Mouse (Mus musculus): ENCODE data around the gene Phldb2. TPM values are rescaled to one million over a fixed set of nuclear protein-coding genes. Genes with fewer than 3 reads are reported as not detected.

Gene Phldb2
- total RNA-seq, 2 experiments from 2014 or later = 14.8 to 16.4 TPM

DNA sequence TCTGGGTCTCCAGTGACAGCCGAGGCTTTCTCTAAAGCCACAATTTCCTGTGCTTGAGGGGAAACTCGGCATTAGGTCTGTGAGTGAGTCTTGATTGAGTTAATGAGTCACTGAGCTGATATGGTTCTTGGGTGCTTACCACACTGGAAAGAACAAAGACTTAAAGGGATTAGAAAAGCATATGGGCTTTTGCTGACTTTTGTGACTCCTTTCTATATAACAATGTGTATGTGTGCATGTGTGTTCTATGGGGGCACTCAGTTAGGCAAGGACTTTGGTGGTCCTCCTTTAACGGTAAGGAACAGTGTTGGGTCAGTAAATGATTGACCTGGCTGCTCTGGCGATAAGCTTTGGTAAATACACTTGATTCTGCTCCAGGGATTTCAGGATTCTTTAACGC, 897 bp downstream of the Phldb2 start:
- no peak for DNase-seq
- intact Hi-C loops (cut with DNase I) = no loop called here

DNA sequence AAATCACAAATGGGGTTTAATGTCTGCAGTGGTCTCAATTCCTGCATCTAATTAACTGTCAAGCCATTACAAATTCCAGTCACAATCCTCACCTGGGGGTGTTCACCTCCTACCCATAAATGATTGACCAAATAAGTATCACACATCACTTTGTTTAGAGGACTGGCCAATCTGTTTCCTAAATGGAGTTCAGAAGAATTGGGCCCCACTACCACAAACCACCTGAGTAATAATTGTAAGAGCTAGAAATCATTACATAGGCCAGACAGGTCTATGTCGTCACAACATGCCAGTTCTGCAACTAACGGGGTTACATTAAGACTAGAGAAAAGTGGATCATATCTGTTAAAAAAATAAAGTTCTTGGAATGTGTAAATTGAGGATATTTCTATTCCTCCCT, 1.4 kb downstream of the Phldb2 start:
- DNase-seq = no peak
- intact Hi-C loops (cut with DNase I) = no loop called here

DNA sequence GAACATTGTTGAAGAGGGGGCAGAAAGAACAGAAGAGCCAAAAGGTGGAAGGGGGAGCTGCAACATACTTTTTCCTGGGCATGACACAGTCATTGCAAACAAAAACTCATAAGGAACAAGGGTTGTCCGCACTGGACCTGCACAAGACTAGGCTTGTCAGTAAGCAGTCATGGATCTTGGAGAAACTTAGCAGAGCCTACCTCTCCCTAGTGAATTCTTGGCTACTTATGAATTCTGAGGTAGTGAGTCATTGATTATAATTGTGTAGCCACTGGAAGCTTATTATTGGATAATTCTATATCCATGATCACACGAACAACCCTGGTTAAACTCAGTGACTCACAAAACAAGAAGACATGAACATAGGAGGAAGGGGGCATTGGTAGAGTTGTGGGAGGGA, 7.1 kb downstream of the Phldb2 start:
- intact Hi-C loops (cut with DNase I) = no loop called here
- DNase-seq = no peak

DNA sequence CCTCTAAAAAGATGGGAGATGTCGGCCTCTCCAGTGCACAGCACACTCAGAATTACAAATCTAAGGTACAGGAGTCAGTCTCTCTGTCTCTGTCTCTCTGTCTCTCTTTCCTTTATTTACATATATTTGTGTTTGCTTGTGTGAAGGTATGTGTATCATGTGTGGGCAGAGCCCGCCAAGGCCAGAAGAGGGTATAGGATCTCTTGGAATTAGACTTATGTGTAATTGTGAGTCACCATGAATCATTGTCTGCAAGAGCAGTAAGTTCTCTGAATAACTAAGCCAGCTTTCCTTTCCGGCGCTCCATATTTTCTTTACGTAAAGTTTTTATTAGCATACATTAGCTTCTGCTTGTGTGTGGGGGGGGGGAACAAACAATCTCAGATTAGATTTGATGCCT, 7.7 kb downstream of the Phldb2 start:
- no peak for DNase-seq
- intact Hi-C loops (cut with DNase I) = no loop called here

DNA sequence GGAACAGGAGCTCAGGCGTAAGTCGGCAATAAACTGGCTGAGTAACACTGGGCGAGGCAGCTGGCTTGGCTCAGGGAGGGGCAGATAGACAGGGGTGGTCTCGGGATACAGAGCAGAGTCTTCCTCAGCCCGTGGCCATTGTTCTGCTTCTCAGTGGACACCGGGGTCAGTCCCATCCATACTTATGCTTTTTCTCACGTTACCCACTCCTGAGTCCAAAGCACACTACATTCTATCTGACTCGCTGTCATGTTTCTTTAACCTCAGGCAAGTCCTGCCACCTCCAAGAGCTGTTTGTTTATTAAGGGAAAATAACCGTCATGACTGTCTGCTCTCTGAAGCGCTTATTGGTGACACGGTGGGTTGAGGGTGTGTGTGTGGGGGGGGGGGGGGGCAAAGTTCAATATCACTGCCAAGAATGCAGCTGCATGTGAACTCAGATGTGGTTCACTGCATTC, 8.2 kb downstream of the Phldb2 start:
- no peak for DNase-seq
- intact Hi-C loops (cut with DNase I) = no loop called here

DNA sequence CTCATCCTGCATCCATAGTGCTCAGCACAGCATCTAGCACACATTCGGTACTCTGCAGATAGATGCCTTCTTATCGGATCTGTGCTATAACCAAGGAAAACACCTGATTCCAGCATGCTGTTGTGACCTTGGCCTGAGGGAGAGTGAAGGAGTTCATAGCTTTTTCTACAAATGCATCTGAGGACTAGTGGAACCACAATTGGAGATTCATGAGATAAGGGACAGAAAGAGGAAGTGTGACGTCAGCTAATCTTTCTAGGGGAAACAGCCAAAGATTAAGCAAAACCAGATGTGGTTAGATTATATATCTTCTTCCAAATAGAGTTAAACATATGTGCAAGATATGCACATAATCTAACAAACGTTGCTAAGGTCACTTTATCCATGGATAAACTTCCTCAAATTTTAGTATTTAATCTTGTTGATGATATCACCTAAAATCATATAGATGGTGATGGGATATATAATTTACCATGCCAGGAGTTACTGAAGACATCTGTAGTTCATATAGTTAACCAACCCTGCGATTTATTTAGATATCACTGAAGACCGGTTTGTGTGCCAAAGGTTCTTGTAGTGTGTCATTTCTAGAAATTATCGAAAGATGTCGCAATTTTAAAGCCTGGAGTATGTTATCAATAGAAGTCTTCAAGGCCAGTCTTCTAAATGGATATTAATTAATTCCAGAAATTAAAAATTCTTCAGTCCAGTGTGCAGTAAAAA, 11.1 kb downstream of the Phldb2 start:
- DNase-seq = no peak

DNA sequence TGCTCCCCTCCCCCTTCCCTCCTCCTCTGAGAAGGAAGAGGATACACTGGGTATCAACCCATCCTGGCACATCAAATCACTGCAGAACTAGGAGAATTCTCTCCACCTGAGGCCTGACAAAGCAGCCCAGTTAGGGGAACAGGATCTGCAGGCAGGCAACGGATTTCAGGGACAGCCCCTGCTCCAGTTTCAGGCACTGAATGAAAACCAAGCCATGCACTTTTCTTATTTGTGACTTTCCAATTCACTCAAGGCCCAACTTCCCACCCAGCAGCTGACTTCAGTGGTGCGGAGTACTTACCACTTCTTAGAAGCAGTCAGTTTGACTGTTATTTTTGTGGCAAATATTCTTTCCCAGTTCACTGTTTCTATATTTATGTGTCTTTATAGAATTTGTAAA, 12.7 kb downstream of the Phldb2 start:
- intact Hi-C loops (cut with DNase I) = no loop called here

More for the DNA sequence above, 11.1 kb downstream of the Phldb2 start:
- intact Hi-C loops (cut with DNase I) = no loop called here

DNA sequence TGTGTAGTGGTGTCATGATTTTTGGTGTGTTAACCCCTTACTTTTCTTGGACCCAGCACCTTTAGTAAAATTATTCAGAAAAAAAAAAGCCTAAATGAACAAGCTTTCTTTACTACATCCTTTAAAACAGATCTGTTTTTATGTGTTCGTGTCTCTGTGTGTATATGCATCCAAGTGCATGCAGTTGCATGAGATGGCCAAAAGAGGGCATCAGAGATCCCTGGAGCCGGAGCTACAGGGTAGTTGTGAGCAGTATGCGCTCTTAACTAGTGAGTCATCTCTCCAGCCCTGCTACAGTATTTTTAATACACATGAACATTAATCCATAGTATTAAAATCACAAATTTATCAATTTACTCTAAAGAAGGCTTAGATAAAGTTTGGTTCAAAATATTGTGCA, 14.0 kb downstream of the Phldb2 start:
- DNase-seq = no peak
- intact Hi-C loops (cut with DNase I) = no loop called here

More for the DNA sequence above, 12.7 kb downstream of the Phldb2 start:
- DNase-seq = no peak

DNA sequence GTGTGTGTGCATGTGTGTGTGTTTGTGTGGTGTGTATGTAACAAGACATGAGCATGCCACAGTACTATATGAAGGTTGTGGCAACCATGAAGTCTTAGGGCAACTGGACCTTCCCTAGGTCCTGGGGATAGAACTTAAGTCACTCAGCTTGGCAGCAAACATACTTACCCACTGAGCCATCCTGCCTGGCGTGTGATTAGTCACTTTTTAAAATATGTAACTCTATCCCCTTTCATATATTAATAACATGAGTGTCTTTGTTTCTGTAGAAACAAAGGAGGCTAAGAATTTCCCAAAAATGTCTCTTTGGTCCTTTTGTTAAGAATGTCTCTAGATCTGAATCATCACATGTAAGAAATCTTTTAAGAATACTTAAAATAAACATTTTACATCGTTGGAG, 16.0 kb downstream of the Phldb2 start:
- no peak for DNase-seq
- intact Hi-C loops (cut with DNase I) = no loop called here

DNA sequence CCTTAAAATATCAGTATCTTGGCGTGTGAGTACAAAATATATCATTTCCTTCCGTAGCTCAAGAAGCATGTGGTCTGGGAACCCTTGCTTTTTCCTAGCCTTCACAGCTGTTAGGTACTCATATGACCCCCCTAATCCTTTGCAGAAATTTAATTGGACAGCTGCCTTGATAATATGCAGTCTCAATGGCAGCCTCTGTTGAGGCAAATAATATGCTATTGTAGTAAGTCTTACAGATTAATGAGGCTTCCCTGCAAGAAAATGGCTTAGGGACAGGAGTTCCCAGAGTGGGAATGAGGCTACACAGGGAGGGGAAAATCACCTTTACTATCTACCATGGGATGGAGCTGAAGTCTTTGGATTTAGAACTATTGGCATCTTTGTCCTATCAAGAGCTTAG, 16.9 kb downstream of the Phldb2 start:
- DNase-seq = no peak

DNA sequence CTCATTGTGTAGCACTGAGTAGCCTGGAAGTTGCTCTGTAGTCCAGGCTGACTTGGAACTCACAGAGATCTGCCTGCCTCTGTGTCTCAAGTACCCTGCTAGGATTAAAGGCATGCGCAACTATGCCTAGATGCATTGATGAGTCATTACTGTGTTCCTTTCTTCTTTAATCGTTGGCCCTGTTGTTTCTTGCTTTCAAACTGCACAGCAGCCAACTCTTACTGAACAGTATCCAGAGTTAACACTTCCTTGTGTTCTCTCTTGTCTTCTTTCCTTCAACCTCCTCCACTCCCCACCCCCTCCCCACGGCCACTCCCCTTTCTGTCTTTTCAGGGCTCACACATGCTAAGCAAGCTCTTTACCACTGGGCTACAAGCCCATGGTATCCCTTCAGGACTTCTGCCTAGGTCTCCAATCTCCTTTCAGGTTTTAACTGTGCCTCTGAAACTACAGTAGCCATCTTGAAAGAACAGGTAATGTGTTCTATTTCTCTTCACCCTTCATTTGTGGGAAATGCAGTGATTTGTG, 17.4 kb downstream of the Phldb2 start:
- no peak for DNase-seq
- intact Hi-C loops (cut with DNase I) = no loop called here

More for the DNA sequence above, 16.9 kb downstream of the Phldb2 start:
- intact Hi-C loops (cut with DNase I) = no loop called here

DNA sequence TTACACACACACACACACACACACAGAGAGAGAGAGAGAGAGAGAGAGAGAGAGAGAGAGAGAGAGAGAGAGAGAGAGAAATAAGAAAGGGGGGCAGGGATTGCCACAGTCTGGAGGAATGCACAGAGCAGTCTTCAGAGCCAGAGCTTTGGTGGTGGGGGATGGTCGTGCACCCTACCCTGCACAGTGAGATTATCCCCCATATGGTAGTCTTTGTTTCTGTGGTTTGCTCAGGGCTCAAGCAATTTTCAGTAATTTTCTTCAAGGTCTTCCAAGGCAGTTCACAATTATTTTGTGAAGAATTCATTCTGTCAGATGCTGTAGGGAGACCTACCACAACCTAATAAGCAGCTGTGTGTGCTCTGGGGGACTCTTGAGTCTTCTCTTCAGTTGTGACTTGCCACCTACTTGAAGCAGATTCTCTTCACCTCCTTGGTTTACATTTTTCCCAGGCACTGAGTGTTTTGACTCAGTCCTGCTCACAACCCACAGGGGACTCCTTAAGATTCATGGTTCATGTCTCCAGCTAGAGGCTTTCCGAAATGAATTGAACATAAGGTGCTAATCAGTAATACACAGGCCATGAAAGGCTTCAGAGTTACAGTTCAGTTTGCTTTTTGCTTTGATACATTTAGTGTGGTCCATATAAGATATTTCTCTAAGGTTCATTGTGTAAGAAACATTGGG, 18.5 kb downstream of the Phldb2 start:
- DNase-seq = no peak
- intact Hi-C loops (cut with DNase I) = no loop called here

DNA sequence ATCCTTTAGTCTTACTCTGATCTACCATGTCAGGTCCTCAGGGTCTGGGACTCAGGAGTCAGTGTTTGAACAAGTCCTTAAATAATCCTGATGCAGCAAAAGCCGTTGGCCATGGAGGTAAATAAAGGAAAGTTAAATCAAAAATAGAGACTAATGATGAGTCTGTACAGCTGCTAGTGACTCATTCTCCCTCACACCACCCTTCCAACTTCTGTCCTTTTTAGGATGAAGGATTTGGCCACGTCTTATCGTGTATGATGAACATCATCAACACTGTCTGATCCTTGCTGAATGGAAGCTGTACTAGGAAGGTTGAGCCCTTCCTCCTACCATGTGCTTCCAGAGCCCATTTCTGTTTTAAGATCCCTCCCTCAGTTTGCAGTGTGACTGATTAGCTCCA, 23.1 kb downstream of the Phldb2 start:
- DNase-seq = no peak
- intact Hi-C loops (cut with DNase I) = no loop called here

DNA sequence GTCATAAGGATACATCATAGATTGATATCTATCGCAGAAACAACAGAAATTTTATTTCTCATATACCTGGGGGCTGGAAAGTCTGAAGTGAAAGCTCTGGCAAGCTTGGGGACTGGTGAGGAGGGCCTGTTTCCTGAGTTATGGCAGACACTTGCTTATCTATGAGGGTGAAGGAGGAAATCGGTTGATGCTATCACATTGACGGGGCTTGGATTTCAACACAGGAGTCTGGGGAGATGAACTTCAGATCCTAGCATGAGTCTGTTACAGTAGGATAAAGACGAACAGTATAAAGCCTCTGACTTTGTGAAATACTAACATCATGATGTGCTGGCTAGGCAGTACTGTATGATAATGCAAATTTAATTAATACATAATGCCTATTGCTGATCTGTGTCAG, 25.3 kb downstream of the Phldb2 start:
- DNase-seq = no peak
- intact Hi-C loops (cut with DNase I) = no loop called here

DNA sequence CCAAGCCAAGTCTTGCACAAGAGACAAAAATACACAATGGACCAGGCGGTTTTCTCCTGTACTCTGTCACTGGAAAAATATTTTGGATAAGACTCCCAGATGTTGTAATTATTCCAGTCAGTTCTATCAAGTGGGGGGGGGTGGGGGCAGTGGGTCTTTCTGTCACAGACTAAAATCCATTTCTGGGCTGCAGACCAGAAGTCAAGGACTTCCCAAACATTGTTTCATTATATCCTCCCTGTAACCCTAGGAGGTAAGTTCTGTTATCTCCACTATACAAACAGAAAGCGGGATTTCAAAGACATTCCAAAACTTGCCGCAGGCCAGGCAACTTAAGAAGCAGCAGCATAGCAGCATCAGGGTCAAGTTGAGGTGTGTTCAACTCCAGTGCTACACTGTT, 25.8 kb downstream of the Phldb2 start:
- DNase-seq = no peak
- intact Hi-C loops (cut with DNase I) = no loop called here

DNA sequence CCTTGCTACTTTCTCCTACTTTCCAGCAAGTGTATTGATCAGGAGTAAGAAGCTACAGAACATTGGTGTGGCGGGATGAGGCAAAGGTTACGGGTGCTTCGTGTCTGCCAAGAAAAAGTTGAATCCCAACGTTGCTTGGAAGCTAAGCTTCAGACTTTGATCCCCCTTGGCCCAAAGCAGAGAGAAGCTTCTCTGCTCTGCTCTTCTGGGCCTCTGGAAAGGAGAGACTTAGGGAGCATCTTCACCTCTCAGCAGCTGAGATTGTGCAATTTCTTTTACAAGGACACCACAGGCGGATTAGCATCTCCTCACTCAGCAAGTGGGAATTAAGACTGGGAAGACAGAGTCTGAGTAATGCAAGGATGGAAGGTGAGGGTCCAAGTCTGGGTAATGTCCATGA, 26.5 kb downstream of the Phldb2 start:
- no peak for DNase-seq

DNA sequence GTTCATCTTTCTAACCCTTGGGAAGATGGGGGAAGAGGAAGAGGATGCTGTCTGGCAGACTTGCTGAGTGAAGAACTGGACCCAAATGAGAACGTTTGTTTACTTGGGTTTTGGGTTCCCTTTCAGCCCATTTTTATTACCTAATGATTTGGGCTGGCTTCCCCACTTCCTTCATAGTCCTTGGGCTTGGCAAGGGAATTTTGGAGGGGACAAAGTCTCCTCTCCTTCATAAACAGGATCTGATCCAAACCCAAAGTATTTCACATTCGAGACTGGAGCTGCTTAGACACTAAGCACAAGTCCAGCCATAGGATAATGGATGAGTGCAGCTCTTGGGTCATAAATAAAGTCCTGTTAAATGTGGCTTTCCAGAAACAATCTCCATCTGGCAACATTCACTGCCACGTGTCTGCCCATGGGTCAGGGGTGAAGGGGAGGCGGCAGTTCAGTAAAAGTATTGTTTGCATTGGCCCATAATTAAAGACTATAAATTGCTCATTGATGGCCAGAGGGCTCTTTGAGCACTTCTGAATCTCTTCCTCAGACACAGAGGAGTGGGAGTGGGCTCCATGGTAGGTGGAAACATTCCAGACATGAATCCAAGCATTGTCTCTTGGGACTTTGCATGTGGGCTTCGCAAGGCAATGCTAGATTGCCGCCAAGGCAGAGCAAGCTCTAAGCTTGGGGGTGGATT, 29.5 kb downstream of the Phldb2 start:
- intact Hi-C loops (cut with DNase I) = loop anchor here (2.0 kb wide), 1 partner anchor 79 kb away; no protein-coding TSS in a partner anchor
- no peak for DNase-seq

More for the DNA sequence above, 26.5 kb downstream of the Phldb2 start:
- intact Hi-C loops (cut with DNase I) = no loop called here

DNA sequence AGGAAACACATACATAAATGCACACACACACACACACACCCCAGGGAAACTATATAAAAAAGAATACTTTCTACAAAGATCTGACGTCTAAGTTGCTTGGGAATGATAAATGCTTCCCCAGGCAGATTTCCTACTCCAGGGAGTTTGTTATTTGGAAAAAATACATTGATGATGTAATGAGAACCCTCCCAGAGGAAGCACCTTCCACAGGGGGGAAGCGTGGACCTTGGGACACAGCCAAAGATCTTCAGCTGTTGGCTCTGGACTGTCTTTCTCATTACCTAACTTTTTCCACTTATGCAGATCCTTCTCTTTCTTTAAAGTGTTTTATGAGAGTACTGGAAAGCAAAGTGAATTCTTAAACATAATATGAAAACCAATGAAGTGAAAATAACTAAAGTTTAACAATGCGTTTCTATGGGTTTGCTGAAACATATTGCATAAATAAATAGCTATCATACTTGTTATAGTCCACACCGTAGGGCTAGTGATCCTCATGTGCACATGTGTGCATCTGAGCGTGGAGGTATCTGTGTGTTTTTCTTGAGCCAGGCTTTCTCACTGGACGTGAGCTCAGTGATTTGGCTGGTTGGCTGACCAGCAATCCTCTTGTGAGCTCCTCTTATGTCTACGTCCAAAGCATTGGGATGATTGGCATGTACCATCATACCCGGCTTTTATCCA, 30.7 kb downstream of the Phldb2 start:
- intact Hi-C loops (cut with DNase I) = loop anchor here (2.0 kb wide), 1 partner anchor 78 kb away; no protein-coding TSS in a partner anchor
- DNase-seq = peak; percentile 34 to 50

DNA sequence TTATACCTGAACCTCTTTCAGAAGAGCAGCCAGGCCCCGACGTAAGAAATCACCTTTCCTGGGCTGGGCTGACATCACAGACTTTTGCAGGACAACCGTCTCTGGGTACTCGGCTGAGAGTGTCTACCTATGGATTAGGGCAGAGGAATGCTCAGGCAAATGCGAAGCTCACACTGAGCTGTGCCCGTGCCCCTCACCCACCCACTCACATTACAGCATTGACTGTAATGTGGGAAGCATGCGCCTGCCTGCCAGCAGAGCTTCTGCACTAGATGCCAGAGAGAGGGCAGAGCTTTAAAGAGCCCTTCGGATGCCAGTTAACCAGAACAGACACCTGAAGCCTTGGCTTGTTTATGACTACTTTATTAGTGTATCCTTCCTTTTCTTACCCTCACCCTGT, 33.8 kb downstream of the Phldb2 start:
- intact Hi-C loops (cut with DNase I) = no loop called here
- DNase-seq = no peak

DNA sequence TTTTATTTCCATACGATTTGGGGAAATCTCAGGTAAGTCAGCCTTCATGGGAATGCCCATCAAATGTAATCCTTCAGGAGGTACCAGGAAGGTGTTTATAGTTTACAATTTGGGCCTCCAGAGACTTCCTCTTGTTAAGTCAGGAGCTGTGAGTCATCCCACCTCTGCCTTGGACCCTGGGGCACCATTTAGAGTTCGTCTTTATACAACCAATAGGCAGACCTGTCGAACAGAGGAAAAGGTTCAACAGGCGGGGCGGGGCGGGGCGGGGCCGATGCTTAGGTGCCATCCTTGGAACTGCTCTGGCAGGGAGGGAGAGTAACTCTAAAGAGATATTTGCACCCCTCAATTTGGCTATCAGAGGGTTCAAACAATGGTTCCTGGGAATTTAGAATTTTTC, 49.8 kb downstream of the Phldb2 start:
- intact Hi-C loops (cut with DNase I) = no loop called here
- no peak for DNase-seq

DNA sequence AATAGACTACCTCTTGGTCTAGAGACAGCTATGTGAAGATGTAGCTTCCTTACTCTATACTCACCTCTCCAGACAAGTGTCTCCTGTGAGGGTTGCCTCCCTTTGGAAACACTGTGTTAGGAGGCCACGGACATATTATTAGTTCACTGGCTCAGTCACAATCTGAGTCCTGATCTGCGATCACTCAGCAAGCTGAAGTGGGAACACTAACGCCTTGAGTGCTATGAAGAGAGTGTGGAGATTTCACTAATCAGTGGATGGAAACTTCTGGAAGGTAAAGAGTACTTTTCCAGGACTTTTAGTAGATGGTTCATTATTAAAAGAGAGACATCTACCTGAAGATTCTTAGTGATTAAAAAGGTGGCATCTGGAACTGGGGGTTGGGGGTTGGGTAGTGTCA, 54.9 kb downstream of the Phldb2 start:
- no peak for DNase-seq
- intact Hi-C loops (cut with DNase I) = no loop called here

Measured in heart, postnatal 36 days (tissue).